Mouse (Mus musculus) C3H10T1/2 (cell line): ENCODE measurements around the gene Krtap6-5. TPM values are rescaled to one million over a fixed set of nuclear protein-coding genes. Genes with fewer than 3 reads are reported as not detected.

ENCODE experiments used
- polyA plus RNA-seq, 2 experiments: library from polyadenylated mRNA; unstranded; fragments of >200 nt; fragmentation: generic; extraction: Trizol; gene quantifications; one replicate each; pipeline ENCODE4 v1.2.1; 2012; ENCODE audit warnings: missing spikeins in 2 of 2

The Krtap6-5 gene
- polyA plus RNA-seq, result not detected

DNA sequence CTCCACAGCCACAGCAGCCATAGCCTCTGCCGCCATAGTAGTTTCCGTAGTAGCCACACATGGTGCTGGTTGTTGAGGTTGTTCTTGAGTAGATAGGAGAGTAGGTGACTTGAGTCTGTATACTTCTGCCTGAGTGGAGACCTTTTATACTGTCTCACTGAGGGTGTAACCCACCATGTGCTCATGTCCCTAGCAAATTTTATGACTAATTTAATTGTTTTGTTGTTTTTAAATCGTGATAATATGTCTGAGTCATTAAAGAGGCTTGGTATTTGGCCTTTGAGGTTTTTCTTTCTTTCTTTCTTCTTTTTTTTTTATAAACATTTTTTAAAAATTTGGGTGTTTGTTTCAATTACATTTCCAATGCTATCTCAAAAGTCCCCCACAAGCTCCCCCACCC lies at the start of gene Krtap6-5:
Gene Krtap6-5 (minus strand): TSS at position 101 of the 400 bp plus-strand sequence.

DNA sequence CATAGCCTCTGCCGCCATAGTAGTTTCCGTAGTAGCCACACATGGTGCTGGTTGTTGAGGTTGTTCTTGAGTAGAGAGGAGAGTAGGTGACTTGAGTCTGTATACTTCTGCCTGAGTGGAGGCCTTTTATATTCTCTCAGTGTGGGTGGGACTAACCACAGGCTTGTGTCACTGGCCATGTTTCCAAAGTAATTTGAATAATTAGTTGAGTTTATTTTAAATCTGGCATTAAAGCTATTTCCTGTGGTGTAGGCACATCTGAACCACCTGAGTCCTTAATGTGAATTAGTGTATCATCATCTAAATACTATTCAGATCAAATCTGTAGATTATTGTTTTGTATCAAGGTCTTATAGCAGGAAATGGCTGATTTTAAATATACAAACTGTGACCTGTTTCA lies 16.2 kb upstream of the Krtap6-5 start, which contains the start of gene 1110025L11Rik:
Gene 1110025L11Rik (minus strand): TSS at position 101 of the 400 bp plus-strand sequence.

DNA sequence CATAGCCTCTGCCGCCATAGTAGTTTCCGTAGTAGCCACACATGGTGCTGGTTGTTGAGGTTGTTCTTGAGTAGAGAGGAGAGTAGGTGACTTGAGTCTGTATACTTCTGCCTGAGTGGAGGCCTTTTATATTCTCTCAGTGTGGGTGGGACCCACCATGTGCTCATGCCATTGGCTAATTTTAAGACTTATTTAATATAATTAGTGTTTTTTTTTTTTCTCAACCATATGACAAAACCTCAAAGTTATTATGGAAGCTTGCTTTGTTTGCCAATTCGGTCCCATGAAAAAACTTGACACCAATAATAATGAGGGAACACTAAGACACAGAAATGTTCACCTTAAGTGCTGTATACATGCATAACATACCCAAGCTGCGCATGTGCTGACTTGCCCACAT lies 6.3 kb downstream of the Krtap6-5 start, which contains the start of gene Gm10228:
Gene Gm10228 (minus strand): TSS at position 101 of the 400 bp plus-strand sequence.

DNA sequence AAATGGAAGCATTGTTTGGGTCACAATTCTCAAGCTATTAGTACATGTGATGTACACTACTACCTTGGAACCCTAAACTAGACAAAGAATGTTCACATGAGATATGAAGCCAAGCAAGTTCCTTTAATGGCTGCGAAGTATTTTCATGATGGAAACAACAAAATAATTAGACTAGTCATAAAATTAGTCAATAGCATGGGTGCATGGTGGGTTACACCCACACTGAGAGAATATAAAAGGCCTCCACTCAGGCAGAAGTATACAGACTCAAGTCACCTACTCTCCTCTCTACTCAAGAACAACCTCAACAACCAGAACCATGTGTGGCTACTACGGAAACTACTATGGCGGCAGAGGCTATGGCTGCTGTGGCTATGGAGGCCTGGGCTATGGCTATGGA lies 16.3 kb downstream of the Krtap6-5 start, which contains the start of gene Krtap6-1:
Gene Krtap6-1 (plus strand): TSS at position 301 of the 400 bp plus-strand sequence.

DNA sequence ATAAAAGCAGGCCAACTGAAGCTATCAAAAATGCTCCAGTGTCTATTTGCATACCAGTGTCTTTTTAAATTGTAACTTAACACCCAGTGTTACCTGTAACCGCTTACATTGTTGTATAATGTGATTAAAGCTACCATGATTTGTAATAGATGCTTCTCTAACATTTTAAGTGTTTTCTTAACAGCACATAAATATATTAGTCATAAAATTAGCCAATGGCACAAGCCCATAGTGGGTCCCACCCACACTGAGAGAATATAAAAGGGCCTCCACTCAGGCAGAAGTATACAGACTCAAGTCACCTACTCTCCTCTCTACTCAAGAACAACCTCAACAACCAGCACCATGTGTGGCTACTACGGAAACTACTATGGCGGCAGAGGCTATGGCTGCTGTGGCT lies 32.7 kb downstream of the Krtap6-5 start, which contains the start of gene Gm10229:
Gene Gm10229 (plus strand): TSS at position 301 of the 400 bp plus-strand sequence.

DNA sequence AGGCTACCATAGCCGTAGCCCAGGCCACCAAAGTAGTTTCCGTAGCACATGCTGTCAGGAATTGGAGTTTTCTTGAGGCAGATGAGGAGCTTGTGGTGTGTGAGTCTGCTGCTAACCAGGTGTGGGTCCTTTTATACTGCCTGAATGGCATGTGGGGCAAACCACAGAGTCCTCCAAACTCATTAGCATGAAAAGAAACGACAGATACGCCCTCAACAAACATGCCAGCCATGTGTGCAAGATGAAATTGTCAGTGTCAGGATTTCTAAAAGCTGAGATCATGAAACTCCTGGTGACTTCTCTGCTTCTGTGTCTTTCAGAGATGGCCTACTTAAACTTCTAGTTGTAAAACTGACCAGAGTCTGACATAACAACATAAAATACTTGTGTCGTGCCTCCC lies 37.0 kb downstream of the Krtap6-5 start, which contains the start of gene Krtap22-2:
Gene Krtap22-2 (minus strand): TSS at position 101 of the 400 bp plus-strand sequence.

Other genes with a start within 250 kb of the Krtap6-5 start
- not detected for gene Gm20741, start 235.7 kb downstream of the Krtap6-5 start, polyA plus RNA-seq
- not detected for gene Krtap15, start 227.7 kb downstream of the Krtap6-5 start, polyA plus RNA-seq
- gene Krtap14, start 221.7 kb downstream of the Krtap6-5 start, polyA plus RNA-seq, result not detected
- not detected for gene Krtap19-1, start 178.5 kb downstream of the Krtap6-5 start, polyA plus RNA-seq
- gene Krtap19-2, start 173.6 kb downstream of the Krtap6-5 start, polyA plus RNA-seq, result not detected
- gene Krtap19-3, start 169.8 kb downstream of the Krtap6-5 start, polyA plus RNA-seq, result not detected
- not detected for gene Krtap19-4, start 162.8 kb downstream of the Krtap6-5 start, polyA plus RNA-seq
- not detected for gene Krtap19-5, start 151.4 kb downstream of the Krtap6-5 start, polyA plus RNA-seq
- gene Krtap19-9b, start 115.6 kb downstream of the Krtap6-5 start, polyA plus RNA-seq, result not detected
- not detected for gene Krtap16-3, start 85.0 kb downstream of the Krtap6-5 start, polyA plus RNA-seq
- gene Krtap22-2, start 37.1 kb downstream of the Krtap6-5 start, polyA plus RNA-seq, result not detected
- not detected for gene Gm10229, start 32.6 kb downstream of the Krtap6-5 start, polyA plus RNA-seq
- not detected for gene Krtap6-1, start 16.2 kb downstream of the Krtap6-5 start, polyA plus RNA-seq
- not detected for gene Gm10228, start 6.4 kb downstream of the Krtap6-5 start, polyA plus RNA-seq
- gene 1110025L11Rik, start 16.1 kb upstream of the Krtap6-5 start, polyA plus RNA-seq, result not detected
- gene Krtap6-3, start 36.1 kb upstream of the Krtap6-5 start, polyA plus RNA-seq, result not detected
- gene Gm6358, start 93.0 kb upstream of the Krtap6-5 start, polyA plus RNA-seq, result not detected
- gene Gm10061, start 103.2 kb upstream of the Krtap6-5 start, polyA plus RNA-seq, result not detected
- not detected for gene Gm9789, start 110.1 kb upstream of the Krtap6-5 start, polyA plus RNA-seq
- gene Gm7735, start 121.6 kb upstream of the Krtap6-5 start, polyA plus RNA-seq, result not detected
- not detected for gene 1110057P08Rik, start 126.9 kb upstream of the Krtap6-5 start, polyA plus RNA-seq
- not detected for gene Krtap20-2, start 158.0 kb upstream of the Krtap6-5 start, polyA plus RNA-seq